Mouse (Mus musculus): ENCODE measurements at regions not wholly inside any gene's neighbourhood (a gene's known extent, or its start where the extent isn't known, plus 50 kb on each side); places are given as distances from the start of the nearest gene placed in this dataset.

- TF ChIP-seq ZC3H11A (IDR thresholded peaks at IDR 0.05; ENCODE audit: borderline replicate concordance, low read depth, low read length) (no peak), MAFK (IDR thresholded peaks at IDR 0.05; ENCODE audit: insufficient read depth, low read depth, low read length) (no peak), ZNF384 (IDR thresholded peaks at IDR 0.05; ENCODE audit: low read depth, low read length) (no peak), CHD2 (IDR thresholded peaks at IDR 0.05; ENCODE audit: low read depth, low read length) (no peak)
Measured at GRCm38 (mm10) chr1:43361455-43361863, 82.9 kb upstream of the Nck2 start.

Measured in ES-E14 (cell line).